Mouse (Mus musculus) frontal cortex, postnatal 14 days (tissue): Measurements from ENCODE around the gene Bloc1s3.

Experiments used
- DNase-seq, 2 experiments: peaks; one replicate each; pipeline ENCODE4 v3.0.0; 2022; ENCODE audit warnings: low spot score in 2 of 2

Bloc1s3 gene

DNA sequence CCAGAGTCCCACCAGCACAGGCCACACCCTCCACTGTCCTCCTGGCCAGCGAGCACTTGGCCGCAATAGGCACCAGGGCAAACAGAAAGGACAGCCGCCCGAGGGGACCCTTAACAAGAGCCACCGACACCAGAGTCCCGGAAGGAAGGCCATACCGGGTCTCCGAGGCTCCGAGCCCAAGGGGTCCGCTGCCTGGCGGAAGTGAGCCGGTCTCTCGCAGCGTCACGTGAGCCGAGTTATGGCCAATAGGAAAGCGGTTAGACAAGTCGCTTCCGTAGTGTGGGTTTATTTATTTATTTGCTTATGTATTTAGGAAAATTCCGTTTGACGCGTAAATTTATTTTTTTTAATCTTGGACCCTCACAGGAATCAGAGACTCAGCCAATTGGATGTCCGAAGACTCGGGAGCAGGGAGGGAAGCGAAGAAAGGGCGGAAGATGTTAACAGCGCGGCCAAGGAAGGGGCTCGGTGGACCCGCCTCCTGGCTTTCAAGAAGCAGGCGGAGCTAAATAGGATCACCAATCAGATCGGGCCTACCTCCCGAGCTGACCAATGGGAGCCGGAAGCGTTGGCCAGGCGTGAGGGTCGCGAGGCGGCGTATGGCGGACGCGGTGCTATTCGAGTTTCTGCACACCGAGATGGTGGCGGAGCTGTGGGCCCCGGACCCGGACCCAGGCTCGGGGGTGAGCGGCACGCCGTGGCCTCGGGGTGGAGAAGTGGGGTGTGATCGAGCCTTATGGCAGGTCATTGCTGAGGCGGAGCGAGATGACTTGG, at the start of gene Bloc1s3, which contains the start of gene Trappc6a:
Gene Bloc1s3, minus strand, starts transcription at position 218 of the 774 bp plus-strand sequence.
Gene Trappc6a, plus strand, starts transcription at position 246 of the 774 bp plus-strand sequence.
- DNase-seq = peak; percentile 92 to 94

DNA sequence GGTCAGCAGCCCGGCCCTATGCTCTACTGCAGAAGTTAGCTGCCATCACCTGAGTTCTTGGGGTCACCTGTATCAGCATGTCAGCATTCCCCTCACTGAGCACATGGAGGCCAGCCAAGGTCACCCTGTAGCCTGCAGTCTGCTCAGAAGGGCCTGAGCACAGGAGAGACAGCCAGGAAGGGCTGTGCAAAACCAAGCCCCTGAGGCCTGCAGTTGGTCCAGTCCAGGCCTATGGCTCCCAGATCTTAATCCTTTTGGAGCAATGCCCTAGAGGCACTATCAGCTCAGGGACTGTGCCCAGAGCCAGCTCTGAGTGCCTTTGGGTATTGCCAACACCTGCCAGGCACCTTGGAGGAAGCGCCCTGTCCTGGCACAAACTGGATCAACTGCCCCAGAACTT, 48.9 kb upstream of the Bloc1s3 start:
- DNase-seq = no peak

DNA sequence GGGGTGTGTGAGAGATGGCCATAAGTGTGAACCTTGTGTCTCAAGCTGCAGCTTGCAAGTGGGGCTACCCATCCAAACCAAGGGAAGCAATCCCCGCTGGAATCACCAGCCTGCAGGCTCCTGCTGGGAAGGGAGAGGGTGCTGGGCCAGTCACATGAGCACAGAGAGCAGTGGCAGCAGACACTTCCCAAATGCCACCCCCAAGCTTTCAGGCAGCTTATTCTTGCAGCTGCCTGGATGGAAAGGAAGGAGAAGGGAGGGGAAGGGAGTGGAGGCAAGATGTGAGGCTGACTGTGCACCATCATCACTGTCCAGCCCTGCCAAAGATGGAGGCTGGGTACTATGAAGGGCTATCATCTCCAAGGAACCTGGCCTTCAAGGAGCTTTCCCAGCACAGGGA, 46.0 kb upstream of the Bloc1s3 start:
- DNase-seq = peak in 1 of 2 experiments; percentile 53

DNA sequence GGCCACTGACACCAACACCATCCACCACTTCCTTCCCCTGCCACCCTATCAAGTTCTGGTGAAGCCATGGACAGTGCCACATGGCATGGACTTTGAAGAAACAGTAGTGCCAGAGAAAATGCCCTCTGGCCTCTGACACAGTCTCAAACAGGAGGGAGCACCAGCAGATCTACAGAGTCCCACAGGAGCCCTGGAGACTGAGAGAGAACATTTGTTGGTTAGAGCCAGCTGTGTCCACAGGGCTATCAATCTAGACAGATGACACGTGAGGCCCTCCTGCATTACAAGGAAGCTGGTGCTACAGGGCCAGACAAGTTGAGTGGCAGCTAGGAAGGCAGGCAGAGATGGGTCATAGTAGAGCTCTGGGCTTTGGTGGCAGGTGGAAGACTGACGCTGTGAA, 44.3 kb upstream of the Bloc1s3 start:
- no peak for DNase-seq

- DNase-seq = no peak
Measured at GRCm38 (mm10) chr7:19551634-19552033, 43.5 kb upstream of the Bloc1s3 start.

DNA sequence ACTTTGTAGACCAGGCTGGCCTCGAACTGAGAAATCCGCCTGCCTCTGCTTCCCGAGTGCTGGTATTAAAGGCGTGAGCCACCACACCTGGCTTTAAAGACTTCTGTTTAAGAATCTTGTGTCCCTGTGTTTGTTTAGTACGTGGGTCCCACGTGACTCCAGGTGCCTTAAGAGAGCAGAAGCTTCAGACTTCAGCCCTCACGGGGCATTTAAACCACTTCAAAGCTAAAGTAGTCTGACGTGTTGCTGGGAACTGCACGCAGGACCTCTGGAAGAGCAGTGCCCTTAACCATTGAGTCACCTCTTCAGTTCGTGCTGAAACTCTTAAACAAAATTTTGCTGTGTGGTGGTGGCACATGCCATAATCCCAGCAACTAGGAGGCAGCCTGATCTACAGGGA, 41.2 kb upstream of the Bloc1s3 start:
- no peak for DNase-seq

DNA sequence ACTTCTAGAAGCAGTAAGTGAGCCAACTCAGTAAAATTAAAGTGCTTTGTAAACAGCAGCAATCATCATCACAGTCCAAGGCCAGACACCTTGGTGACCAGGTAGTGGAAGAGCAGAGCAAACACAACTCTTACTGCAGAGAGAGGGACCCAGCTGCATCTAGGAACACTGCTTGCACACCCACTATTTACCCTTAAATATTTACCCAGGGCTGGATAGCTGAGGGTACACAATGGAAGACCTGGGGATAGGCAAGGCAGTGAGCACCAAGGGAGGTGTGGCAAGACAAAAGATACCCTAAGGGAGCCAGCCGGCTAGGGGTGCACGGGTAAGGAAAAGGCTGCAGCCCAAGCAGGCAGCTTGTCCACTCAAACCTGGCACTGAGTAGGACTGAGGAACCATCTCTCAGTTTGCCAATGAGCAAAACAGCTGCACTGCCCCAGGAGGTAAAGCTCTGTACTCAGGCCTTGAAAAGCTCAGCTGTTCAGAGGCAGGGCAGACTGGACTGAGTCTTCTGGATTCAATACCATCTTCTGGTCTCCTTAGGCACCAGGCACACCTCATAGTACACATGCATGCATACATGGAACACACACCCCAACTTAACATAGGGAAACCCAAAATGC, 39.3 kb upstream of the Bloc1s3 start:
- DNase-seq = no peak

DNA sequence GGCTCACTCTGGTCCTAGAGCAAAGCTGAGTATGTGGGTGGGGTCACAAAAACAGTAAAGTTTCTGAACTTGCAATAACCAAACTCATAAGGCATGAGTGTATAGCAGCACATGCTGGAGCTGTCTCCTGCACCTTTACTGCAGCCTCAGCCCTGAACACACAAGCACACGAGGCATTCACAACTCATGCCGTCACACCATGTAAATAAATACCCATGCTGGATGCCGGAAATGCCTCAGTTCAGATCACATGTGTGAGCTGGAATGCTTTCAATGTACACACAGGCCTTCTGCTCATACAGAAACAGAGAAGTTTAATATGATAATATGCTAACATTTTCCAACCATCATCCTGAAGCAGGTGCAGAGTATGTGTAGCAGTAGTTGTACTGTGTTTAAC, 37.8 kb upstream of the Bloc1s3 start:
- DNase-seq = no peak

GRCm38 (mm10) chr7:19543584-19543983, 35.4 kb upstream of the Bloc1s3 start:
- no peak for DNase-seq

DNA sequence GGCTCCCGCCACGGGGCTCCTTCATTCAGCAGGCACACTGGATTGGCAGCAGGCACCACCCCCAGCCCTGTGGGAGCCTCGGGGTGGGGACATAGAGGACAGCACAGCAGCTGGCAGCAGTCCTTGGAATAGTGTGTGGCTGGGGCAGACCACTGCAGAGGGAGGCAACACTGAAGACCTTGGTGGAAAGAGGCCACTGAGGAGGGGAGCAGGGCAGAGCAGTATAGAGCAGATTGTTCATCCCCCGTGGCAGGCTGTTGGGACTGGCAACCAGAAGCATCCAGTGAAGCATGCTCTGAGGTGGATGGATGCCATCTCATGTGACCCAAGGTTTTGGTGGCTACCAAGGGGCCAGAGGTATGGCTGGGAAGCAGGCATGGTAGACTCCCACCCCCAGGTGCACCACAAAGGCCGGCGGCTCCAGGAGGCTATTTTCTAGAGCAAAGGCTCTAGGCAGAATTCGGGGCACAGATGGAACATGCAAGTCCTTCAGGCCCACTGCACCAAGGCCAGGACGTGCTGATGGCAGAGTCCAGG, 34.1 kb upstream of the Bloc1s3 start:
- no peak for DNase-seq

DNA sequence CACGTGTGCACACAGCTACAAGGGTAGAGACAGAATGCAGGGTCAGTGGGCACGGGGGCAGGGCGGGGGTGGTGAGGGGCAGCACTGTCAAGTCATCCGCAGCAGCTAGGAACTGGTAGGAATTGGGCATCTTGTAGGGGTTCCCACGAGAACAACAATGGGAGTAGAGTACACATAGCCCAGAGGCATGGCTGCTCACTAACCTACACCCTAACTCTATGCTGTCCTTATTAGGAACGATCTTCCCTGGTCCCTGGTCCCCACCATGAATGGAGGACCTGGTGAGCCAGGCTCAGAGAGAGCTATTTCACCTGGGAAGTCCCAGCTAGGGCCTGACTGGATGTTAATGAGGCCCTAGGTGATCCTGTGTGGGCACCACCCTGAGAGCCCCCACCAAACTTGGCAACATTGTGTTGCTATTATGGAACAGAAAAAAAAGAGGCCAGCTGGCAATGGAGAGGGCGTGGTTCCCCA, 33.6 kb upstream of the Bloc1s3 start:
- DNase-seq = no peak

DNA sequence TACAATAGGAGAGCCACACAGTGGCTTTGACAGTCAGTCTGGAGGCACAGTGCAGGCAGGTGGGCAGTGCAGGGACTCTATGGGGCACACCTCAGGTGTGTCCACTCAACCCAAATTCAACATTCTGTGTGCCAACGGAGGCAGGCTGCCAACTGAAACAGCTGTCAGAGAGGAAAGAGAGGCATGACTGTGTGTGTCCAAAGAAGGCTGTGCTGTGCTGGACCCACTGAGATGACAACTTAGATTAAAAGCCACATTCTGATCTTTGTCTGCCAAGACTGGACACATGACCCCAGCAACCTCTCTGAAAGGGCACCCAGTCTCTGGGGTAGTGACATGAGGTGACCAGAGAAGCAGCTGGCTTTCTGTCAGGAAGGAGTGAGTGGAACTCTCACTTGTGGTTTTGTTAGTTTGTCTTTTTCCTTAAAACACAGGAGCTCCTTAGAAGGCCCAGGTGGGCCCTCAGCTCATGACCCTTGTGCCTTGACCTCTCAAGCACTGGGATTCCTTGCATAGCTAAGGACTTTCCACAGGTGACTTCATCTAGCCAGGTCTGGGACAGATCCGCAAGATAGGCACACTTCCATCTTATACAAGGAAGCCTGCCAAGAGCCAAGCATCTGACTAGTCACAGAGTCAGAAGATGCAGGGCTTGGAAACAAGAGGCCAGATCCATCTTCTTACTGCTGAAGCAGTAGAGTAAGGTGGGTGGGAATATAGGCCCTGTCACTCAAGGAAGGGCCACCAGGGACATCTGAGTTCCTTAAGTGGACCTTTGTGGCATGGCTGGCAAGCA, 32.8 kb upstream of the Bloc1s3 start:
- DNase-seq = no peak

DNA sequence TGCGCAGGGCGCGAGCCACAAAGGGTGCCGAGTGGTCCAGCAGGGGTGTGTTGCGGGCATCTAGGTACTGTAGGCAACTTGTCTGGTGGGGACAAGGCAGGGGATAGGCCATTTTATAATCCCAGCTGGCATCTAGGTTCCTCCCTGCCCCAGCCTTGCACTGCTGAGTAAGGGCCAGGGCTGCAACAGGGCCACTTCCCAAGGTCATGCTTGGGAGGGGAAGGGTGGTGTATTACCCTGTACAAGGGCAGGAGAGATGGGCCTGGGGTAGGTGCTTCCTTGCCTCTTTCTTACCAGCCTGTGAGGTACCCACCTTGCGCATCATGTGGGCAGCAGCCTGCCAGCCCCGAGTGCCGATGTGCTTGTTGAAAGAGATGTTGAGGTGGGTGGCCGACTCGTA, 26.5 kb upstream of the Bloc1s3 start:
- no peak for DNase-seq

DNA sequence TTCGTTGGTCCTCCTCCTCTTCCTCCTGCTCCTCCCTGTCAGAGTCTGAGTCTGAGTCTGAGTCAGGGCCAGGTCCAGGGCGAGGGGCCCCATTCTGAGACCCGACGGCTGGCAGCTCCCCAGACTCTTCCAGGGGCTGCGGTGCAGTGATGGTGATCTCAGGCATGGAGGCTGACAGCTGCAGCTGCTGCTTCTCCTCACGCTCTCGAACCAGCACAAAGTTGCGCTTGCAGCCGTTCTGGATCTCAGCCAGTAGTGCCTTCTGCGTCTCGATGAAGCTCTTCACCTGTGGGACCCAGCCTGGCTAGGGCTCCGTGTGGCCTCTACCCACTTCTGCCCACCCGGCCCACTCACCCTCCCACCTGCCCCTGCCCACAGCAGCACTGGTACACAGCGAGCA, 24.1 kb upstream of the Bloc1s3 start:
- no peak for DNase-seq

DNA sequence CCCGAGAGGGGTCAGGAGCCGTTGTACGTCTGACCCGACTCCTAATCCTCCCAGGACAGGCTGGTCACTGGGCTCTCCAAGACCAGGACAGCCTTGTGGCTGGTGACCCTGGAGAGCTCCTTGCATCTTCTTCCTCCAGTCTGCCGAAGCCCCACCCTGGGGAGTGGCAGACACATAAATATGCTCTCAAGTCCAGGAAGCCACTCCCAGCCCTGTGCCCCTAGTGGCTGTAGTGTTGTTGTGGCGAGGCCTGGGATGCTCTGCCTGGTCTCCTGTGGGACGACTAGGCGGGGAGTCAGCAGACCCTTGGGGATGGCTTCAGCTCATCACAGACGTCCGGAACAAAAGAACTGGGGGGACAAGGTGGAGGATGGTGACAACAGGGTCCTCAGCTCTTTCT, 22.9 kb upstream of the Bloc1s3 start:
- no peak for DNase-seq

DNA sequence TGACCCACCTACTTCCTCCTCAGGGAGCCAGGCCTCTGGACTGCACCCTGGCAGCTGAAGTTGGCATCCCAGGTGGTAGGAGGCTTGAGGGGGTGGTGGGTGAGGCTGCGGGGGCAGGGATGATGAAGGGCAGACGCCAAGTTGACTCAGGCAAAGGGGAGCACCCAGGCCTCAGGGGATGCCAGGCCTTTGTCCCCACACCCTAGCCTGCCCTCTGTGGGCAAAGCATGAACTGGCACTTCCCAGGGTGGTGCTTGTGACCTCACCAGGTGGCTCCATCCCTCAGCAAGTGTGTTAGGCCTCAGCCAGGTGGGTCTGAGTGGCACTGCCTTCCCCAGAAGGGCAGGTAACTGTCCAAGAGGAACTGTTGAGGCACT, 16.9 kb upstream of the Bloc1s3 start:
- no peak for DNase-seq

DNA sequence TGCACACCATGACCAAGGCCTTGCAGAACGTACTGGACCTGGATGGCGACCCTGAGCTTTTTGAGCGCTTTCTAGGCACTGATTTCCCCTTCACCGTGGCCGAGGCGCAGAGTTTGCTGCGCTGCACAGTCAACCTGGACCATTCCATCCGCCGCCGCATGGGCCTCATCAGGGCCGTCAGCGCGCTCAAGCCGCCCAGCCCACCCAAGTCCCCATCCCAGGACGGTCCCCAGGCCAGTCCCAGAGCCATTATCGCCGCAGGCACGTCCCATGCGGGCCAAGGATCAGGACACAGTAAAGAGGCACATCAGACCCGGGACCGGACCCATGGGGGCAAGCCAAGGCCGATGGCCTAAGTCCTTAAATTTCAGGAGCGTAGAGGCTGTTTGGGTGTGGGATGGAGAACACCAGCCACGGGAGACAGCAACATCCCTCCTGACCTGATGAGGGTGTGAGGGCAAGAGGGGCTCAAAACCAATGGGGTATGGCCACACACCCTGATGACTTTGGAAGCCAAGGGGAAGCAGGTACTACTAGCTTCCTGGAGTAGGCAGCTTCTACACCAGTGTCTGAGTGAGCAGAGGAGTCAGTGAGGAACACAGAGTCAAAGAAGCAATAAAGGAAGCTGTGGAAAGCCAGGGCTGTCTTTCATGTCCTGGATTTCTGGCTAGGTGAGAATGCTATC, 16.4 kb upstream of the Bloc1s3 start:
- DNase-seq = no peak

GRCm38 (mm10) chr7:19523757-19524419, 15.7 kb upstream of the Bloc1s3 start:
- DNase-seq = peak; percentile 58 to 61

DNA sequence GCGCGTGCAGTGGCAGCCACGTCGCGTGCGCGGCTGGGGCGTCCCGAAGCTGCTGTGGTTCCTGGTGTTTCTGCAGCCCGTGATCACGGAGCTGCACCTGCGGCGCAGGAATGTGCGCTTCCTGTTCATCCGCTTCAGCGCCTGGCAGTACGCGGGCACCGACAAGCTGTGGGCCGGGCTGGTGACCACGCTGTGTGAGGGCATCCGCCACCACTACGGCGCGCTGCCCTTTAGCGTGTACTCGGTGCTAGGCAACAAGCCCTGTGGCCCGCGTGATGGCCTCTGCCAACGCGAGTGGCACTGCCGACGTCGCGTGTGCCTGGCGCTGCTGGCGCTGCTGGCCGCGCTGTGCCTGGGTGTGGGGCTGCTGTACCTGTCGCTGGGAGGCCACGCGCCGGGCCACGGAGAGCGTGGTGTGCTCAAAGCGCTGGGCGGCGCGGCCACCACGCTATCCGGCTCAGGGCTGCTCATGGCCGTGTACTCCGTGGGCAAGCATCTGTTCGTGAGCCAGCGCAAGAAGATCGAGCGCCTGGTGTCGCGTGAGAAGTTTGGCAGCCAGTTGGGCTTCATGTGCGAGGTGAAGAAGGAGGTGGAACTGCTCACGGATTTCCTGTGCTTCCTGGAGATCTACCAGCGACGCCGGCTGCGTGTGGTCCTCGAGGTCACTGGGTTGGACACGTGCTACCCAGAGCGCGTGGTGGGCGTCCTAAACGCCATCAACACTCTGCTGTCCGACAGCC, 15.0 kb upstream of the Bloc1s3 start:
- DNase-seq = no peak

DNA sequence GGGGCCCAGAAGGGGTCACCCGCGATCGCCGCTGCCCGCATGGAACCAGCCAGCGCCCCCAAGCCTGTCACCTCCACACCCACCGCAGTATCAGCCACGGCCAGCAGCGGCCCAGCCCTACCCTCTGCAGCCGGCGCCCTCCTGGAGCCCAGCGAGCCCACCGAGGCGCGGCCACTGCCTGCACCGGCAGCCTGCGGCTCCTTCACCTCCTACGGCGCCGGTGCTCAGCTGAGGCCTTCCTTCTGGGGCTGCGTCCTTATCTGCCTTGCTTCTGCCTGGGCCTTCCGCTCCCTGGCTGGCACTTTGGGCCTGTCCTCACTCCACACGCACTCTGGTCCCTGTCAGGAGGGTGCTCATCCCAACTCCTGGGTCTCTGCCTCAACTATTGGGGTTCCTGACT, 11.9 kb upstream of the Bloc1s3 start:
- DNase-seq = no peak
